Mouse (Mus musculus) midbrain, embryonic 14.5 days (tissue): ENCODE results near the gene Ppp1r9b. TPM values are rescaled to one million over a fixed set of nuclear protein-coding genes. Genes with fewer than 3 reads are reported as not detected.
A peak's percentile ranks its signal among the peaks of the same experiment; 100 is the strongest.

Experiments used
- ATAC-seq: fragments of 200-750 bp; cut with Nextera tagmentation; 2 replicates; pipeline ENCODE4 v1.8.0; 2017; ENCODE audit warnings: moderate number of reproducible peaks, moderate library complexity; ENCODE audit not compliant: low FRiP score, low TSS enrichment
- DNase-seq: peaks from one replicate; pipeline ENCODE4 v3.0.0-alpha.2; 2015
- H3K27ac ChIP-seq: fragments of 300-500 bp; sonication (generic); replicated peaks from 2 replicates; pipeline ENCODE4 v1.5.1; 2014; ENCODE audit warnings: mild to moderate bottlenecking, low read depth, low read length, moderate library complexity
- H3K27me3 ChIP-seq: fragments of 300-500 bp; sonication (generic); 2 replicates; pipeline ENCODE4 v1.6.1; 2014; ENCODE audit warnings: low read length, control low read depth, mixed read lengths; ENCODE audit not compliant: control insufficient read depth, insufficient read depth
- H3K36me3 ChIP-seq: fragments of 300-500 bp; sonication (generic); 2 replicates; pipeline ENCODE4 v1.6.1; 2014; ENCODE audit warnings: low read length, control low read depth; ENCODE audit not compliant: control insufficient read depth, insufficient read depth
- H3K4me1 ChIP-seq: fragments of 300-500 bp; sonication (generic); 2 replicates; pipeline ENCODE4 v1.6.1; 2014; ENCODE audit warnings: mild to moderate bottlenecking, antibody characterized with exemption, low read length, control low read depth; ENCODE audit not compliant: control insufficient read depth, insufficient read depth
- H3K4me2 ChIP-seq: fragments of 300-500 bp; sonication (generic); 2 replicates; pipeline ENCODE4 v1.6.1; 2014; ENCODE audit warnings: mild to moderate bottlenecking, low read length, moderate library complexity
- H3K4me3 ChIP-seq: fragments of 300-500 bp; sonication (generic); replicated peaks from 2 replicates; pipeline ENCODE4 v1.5.1; 2014; ENCODE audit warnings: low read depth, low read length
- H3K9ac ChIP-seq: fragments of 300-500 bp; sonication (generic); replicated peaks from 2 replicates; pipeline ENCODE4 v1.6.1; 2014; ENCODE audit warnings: mild to moderate bottlenecking, low read length, moderate library complexity
- H3K9me3 ChIP-seq: fragments of 300-500 bp; sonication (generic); 2 replicates; pipeline ENCODE4 v1.6.1; 2016; ENCODE audit warnings: low read length, control low read depth, mixed read lengths; ENCODE audit not compliant: control insufficient read depth
- WGBS: fragments of 180-500 bp; shearing (Covaris S2); extraction: QIAGEN DNeasy Blood & Tissue Kit; methylation state at CpG from one replicate; pipeline ENCODE4 v1.1.7; 2014; 5-methylcytosine and 5-hydroxymethylcytosine counted together
- polyA plus RNA-seq: library from polyadenylated mRNA; unstranded; fragments of >200 nt; fragmentation: Nextera tagmentation; extraction: Ambion mirVana; gene quantifications from 2 replicates; pipeline ENCODE4 v1.2.1, GENCODE M21; 2014

Ppp1r9b gene
- polyA plus RNA-seq, 1 experiment from 2014 or later: 27.6 TPM

DNA sequence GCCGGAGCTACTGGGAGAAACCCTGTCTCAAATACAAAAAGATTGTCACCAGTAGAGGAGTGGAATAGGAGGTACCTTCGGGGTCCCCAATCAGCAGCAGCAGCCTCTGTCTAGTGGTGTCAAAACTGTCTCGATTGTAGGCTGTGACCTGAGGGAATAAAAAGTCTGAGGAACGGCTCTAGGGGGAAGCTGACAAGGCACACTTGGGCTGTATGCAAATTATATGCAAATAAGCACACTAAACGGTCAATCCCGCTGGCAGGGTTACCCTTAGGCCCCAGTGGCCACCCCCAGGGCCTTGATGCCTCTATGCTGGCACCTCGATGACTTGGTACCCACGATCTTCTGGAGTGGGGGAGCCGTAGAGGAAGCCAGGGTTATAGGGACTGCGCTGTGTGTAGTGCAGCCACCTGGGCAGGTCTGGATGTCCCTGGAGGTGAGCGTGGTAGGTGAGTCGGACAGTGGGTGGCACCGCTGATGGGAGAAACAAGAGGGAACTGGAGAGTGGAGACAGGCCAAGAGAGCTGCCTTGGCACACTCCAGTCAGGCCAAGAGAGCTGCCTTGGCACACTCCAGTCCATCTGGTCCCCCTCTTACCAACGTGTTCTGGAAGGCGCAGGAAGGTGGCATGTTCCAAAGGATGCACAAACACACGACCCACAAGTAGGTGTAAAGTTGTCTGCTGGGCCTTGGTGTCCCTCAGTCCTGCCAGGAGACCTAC lies 18.8 kb upstream of the Ppp1r9b start:
- H3K9ac ChIP-seq: no peak overlapping the region
- WGBS: 66% methylated on average over 16 of the region's 16 CpGs
- H3K27ac ChIP-seq: no peak overlapping the region
- no peaks in the 10 kb centered on the region for H3K36me3 ChIP-seq
- ATAC-seq (no peak), DNase-seq (no peak)
- no peak overlapping the region for H3K4me3 ChIP-seq
- no peaks in the 10 kb centered on the region for H3K4me1 ChIP-seq
- H3K27me3 ChIP-seq: no peaks in the 10 kb centered on the region
- H3K4me2 ChIP-seq: no peak overlapping the region
- no peaks in the 10 kb centered on the region for H3K9me3 ChIP-seq

DNA sequence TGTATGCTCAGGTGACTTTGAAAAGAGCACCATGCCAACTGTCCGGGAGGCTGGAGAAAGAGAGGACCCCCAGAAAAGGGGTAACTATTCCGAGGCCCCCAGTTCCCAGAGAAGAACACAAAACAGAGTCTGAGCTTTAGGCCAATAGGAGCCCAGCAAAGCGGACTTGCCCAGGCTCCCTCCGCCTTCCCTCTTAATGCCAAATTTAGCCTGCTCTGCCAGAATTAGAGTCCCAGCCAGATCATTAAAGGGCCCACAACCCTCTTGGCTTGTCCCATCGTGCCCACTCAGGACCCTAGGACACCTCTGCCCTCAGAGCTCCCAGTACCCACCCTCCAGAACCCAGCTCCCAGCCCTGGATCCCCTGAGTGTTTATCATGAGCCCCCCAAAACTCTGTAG lies 17.9 kb upstream of the Ppp1r9b start:
- peaks cover under 1% of the 10 kb centered on the region for H3K4me1 ChIP-seq
- DNase-seq (no peak), ATAC-seq (no peak)
- 67% methylated on average over 5 of the region's 5 CpGs for WGBS
- no peak overlapping the region for H3K27ac ChIP-seq
- no peaks in the 10 kb centered on the region for H3K36me3 ChIP-seq
- H3K9me3 ChIP-seq: no peaks in the 10 kb centered on the region
- H3K27me3 ChIP-seq: no peaks in the 10 kb centered on the region
- H3K9ac ChIP-seq: no peak overlapping the region
- H3K4me2 ChIP-seq: no peak overlapping the region
- H3K4me3 ChIP-seq: no peak overlapping the region

GRCm38 (mm10) chr11:94973313-94973712 lies 17.5 kb upstream of the Ppp1r9b start:
- Histone ChIP-seq H3K27ac (no peak overlapping the region), H3K4me2 (no peak overlapping the region), H3K9me3 (no peaks in the 10 kb centered on the region), H3K27me3 (no peaks in the 10 kb centered on the region), H3K4me3 (no peak overlapping the region), H3K4me1 (peaks cover 5% of the 10 kb centered on the region), H3K36me3 (no peaks in the 10 kb centered on the region), H3K9ac (no peak overlapping the region)
- ATAC-seq (no peak), DNase-seq (no peak)
- WGBS: 38% methylated on average over 4 of the region's 4 CpGs

DNA sequence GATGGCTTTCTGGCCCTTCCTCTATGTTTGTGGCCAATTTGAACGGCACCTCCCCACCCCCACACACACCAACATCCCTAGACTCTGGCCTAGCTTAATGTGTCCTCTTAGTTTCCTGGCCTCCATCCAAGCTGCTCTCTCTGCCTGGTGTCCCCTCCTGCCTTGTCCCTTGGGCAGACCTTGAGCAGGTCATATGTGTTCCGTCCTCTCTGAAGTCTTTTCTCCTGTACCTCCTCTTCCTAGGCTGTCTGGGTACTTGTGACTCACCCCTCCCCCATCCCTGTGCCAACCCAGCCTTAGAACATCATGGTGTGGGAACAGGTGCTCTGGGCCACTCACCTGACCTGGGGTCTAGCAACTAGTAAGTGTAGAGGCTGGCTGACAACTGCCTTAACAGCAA lies 15.9 kb upstream of the Ppp1r9b start:
- Histone ChIP-seq H3K27me3 (no peaks in the 10 kb centered on the region), H3K27ac (no peak overlapping the region), H3K4me2 (no peak overlapping the region), H3K9me3 (no peaks in the 10 kb centered on the region), H3K4me3 (no peak overlapping the region), H3K9ac (no peak overlapping the region), H3K4me1 (peaks cover 14% of the 10 kb centered on the region), H3K36me3 (no peaks in the 10 kb centered on the region)
- DNase-seq: no peak
- 83% methylated on average over 2 of the region's 2 CpGs for WGBS
- ATAC-seq: no peak

GRCm38 (mm10) chr11:94976199-94976598 lies 14.6 kb upstream of the Ppp1r9b start, which contains the start of gene Sgca:
TSS of gene Sgca (minus strand) at chr11:94976327.
- 76% methylated on average over 5 of the region's 5 CpGs for WGBS
- Histone ChIP-seq H3K9me3 (no peaks in the 10 kb centered on the region), H3K36me3 (no peaks in the 10 kb centered on the region), H3K4me3 (no peak within 1 kb of the TSS), H3K9ac (no peak within 1 kb of the TSS), H3K27me3 (no peaks in the 10 kb centered on the region), H3K4me1 (peaks cover 14% of the 10 kb centered on the region), H3K27ac (no peak within 1 kb of the TSS), H3K4me2 (no peak within 1 kb of the TSS)
- no peak for DNase-seq
- ATAC-seq: no peak

DNA sequence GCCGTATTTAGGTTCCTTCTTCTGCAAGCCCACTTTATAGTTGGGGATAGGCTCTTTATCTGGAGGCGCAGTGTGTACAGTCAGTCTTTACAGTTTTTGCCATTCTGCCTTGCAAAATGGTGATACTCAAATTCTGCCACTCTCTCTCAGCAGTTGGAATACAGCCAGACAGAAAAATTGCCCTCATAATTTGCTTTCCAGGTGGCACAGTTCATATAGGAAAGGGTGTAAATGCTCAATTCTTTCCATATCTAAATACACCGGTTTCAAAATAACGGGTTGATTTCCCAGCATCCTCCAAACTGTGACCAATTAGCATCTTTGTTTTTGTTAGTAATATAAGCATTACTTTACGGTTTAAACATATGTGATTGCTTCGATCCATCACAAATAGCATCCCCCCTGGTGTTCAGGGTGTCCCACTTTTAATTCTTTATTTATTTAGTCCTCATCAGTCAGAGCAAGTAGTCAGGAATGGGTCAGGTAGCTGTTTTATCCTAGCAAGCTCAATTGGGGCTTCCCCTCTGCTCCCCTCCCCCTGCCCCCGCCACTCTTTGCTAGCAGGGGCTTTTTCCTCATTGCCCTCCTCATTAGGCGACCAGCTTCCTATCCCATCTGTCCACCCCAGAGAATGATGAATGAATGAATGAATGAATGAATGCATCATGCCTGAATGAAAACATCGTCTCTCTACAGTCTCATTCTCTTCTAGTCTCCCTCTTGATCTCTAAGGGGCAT lies 12.5 kb upstream of the Ppp1r9b start:
- Histone ChIP-seq H3K36me3 (no peaks in the 10 kb centered on the region), H3K4me2 (peak overlapping the region; percentile 51), H3K4me1 (peaks cover 14% of the 10 kb centered on the region), H3K9ac (peak overlapping the region; percentile 52), H3K27ac (peak overlapping the region; percentile 93), H3K9me3 (no peaks in the 10 kb centered on the region), H3K27me3 (no peaks in the 10 kb centered on the region), H3K4me3 (peak overlapping the region; percentile 12; the same call in 1 of the 2 replicates)
- DNase-seq (no peak), ATAC-seq (peak; percentile 67)
- WGBS: 36% methylated on average over 9 of the region's 9 CpGs

- under 1% methylated on average over 20 of the region's 20 CpGs for WGBS
- Histone ChIP-seq H3K4me3 (peak overlapping the region; percentile 12; the same call in 1 of the 2 replicates), H3K36me3 (no peaks in the 10 kb centered on the region), H3K4me2 (peak overlapping the region; percentile 51), H3K27ac (peak overlapping the region; percentile 93), H3K4me1 (peaks cover 14% of the 10 kb centered on the region), H3K27me3 (no peaks in the 10 kb centered on the region), H3K9ac (peak overlapping the region; percentile 52), H3K9me3 (no peaks in the 10 kb centered on the region)
- ATAC-seq: peak; percentile 93
- DNase-seq: peak; percentile 98
These were observed 11.9 kb upstream of the Ppp1r9b start for GRCm38 (mm10) chr11:94978947-94979346.

DNA sequence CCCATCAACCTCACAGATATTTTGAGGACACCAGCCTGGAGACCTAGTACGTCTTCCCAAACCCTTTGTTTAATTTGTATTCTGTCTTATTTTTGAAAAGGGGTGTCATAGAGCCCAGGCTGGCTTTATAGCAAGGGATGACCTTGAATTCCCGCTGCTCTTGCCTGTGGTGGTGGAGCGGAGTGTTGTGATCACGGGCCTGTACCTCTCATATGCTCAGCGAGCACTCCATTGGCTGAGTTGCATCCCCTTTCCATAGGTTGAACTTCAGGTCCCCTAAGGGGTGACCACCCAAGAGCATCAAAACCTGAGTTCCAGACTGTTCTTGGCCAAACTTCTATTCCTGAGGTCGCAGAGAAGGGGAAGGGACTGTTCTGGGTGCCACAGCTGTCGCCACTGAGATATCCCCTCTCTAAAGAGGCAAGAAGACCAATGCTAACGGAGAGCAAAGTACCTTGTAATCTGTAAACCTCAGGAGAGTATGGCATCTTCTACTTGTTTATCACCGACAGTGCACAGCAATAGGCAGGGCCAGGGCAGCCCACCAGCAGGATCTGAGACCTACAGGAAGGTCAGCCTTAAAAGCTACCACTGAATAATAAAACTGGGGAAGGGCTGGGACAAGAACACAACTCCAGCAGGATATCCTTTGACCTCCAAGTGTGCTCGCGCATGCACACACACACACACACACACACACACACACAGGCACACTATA lies 11.2 kb upstream of the Ppp1r9b start:
- ATAC-seq: 0 out of 2 replicates have a peak, but pooled peaks have one; percentile 8
- Histone ChIP-seq H3K4me3 (peak overlapping the region; percentile 7; the same call in 1 of the 2 replicates), H3K36me3 (no peaks in the 10 kb centered on the region), H3K9ac (no peak overlapping the region), H3K27me3 (no peaks in the 10 kb centered on the region), H3K27ac (no peak overlapping the region; the same call in 1 of the 2 replicates), H3K4me1 (peaks cover 14% of the 10 kb centered on the region), H3K9me3 (no peaks in the 10 kb centered on the region), H3K4me2 (peak overlapping the region; percentile 51)
- no peak for DNase-seq
- WGBS: 79% methylated on average over 11 of the region's 11 CpGs
